In genomic region chr7:98131751-98132150, GRCm38 (mm10) we compare ENCODE assay signal across 17 mouse cellular contexts. TPM values are rescaled to one million over a fixed set of nuclear protein-coding genes. Genes with fewer than 3 reads are reported as not detected.
DNase-seq lines count a peak whose midpoint lies in the region; ATAC-seq and TF ChIP-seq lines count a peak whose summit lies in the region.
"Had no signal": no experiment of that assay in that cellular context is flagged by ENCODE, and none has a peak within 500 bp of the region (broad histone marks: within the 10 kb centered on the region; RNA-seq: fewer than 3 reads in every experiment).

No protein-coding gene starts in this region.

- peak; percentile 32; the same call in 1 of the 2 replicates for ATAC-seq in common myeloid progenitor, adult 5-6 weeks (replicated peaks; ENCODE audit: low read depth, poor library complexity, severe bottlenecking)
- ATAC-seq: forebrain, embryonic 14.5 days had no signal

- no peaks in the 10 kb centered on the region for H3K27me3 ChIP-seq in E14TG2a.4 (ENCODE audit: insufficient read depth, low read length)
- H3K27me3 ChIP-seq: kidney, embryonic 15.5 days had no signal

- no peak overlapping the region for H3K4me3 ChIP-seq in left cerebral cortex, adult 2 months
- H3K4me3 ChIP-seq in E14TG2a.4 (replicated peaks; ENCODE audit: low read length): no peak overlapping the region
- H3K4me3 ChIP-seq: kidney, embryonic 15.5 days; myocyte had no signal

- intact Hi-C loops in left cerebral cortex, adult 2 months (cut with DNase I): no loop called here

- H3K9me3 ChIP-seq in E14TG2a.4 (ENCODE audit: low read length): no peaks in the 10 kb centered on the region
- H3K9me3 ChIP-seq: kidney, embryonic 15.5 days had no signal

- H3K4me1 ChIP-seq in E14TG2a.4 (replicated peaks; ENCODE audit: low read depth, low read length): peaks cover 10% of the 10 kb centered on the region; the same call in 1 of the 2 replicates
- H3K4me1 ChIP-seq: kidney, embryonic 15.5 days had no signal

- no peak overlapping the region for H3K27ac ChIP-seq in left cerebral cortex, adult 2 months
- H3K27ac ChIP-seq: kidney, embryonic 15.5 days had no signal

- H3K36me3 ChIP-seq in E14TG2a.4 (ENCODE audit: insufficient read depth, low read length): peaks cover 61% of the 10 kb centered on the region

- peak; percentile 3 for TF ChIP-seq CTCF in left cerebral cortex, adult 2 months (IDR thresholded peaks at IDR 0.05)
- peak; percentile 42 for TF ChIP-seq CTCF in E14TG2a.4 (conservative IDR thresholded peaks at IDR 0.05; ENCODE audit: low read length)

- no peak for DNase-seq in left cerebral cortex, adult 2 months (ENCODE audit: extremely low spot score in 1 of 2, low spot score in 2 of 2)
- DNase-seq in left cerebral cortex, adult 8-10 months (ENCODE audit: low spot score in 2 of 2): no peak
- peak; percentile 15 for DNase-seq in A20 (ENCODE audit: low read depth, low spot score)
- no peak for DNase-seq in retina, postnatal 1 day
- DNase-seq in ovary, postnatal 36 days (ENCODE audit: low spot score): no peak
- DNase-seq: adrenal gland, postnatal 10 days; cerebellum, adult 9-10 months; heart, adult 11 months; heart, postnatal 14 days; lung, postnatal 10 days; right cerebral cortex, adult 18-20 months; thymus, adult 18-20 months had no signal

RNA-seq across cellular contexts. Expression of gene Myo7a, which starts 12.4 kb away (rescaled TPM):
- total RNA-seq in left cerebral cortex, adult 2 months (2021): 10 to 100 TPM; 12.7 to 15.1 TPM
- 10 to 100 TPM; 11.1 to 15.8 (median 14.0) TPM for total RNA-seq in left cerebral cortex, adult 8-10 months (2022)
- total RNA-seq in common myeloid progenitor, adult 5-6 weeks (2017): 7.4 and 7.5 TPM in 2 replicates

RNA-seq across cellular contexts. Expression of gene Omp, which starts 13.6 kb away (rescaled TPM):
- total RNA-seq in left cerebral cortex, adult 2 months (2021): under 1 TPM; 0.77 to 0.89 TPM
- total RNA-seq in left cerebral cortex, adult 8-10 months (2022): 1 to 10 TPM in 1 of 4 experiments, under 1 TPM in 3; 0.55 to 1.4 (median 0.73) TPM
- 0.23 TPM in 1 of 2 replicates, not detected in the other for total RNA-seq in common myeloid progenitor, adult 5-6 weeks (2017)

RNA-seq across cellular contexts. Expression of gene Capn5, which starts 46.3 kb away (rescaled TPM):
- total RNA-seq in left cerebral cortex, adult 2 months (2021): 10 to 100 TPM; 30.8 to 36.1 TPM
- 10 to 100 TPM; 30.8 to 35.2 (median 31.7) TPM for total RNA-seq in left cerebral cortex, adult 8-10 months (2022)
- 10.6 and 15.1 TPM in 2 replicates for total RNA-seq in common myeloid progenitor, adult 5-6 weeks (2017)
